Mouse (Mus musculus): ENCODE results near the gene Tfpt. TPM values are rescaled to one million over a fixed set of nuclear protein-coding genes. Genes with fewer than 3 reads are reported as not detected.
"Not testable (repeated sequence)": the region's sequence is repeated elsewhere in the genome, so short reads cannot be mapped to it uniquely, and the experiment has no call there.

Gene Tfpt
- polyA plus RNA-seq, 1 experiment from 2014 or later, result 21.4 TPM

- Histone ChIP-seq H3K9me3 (ENCODE audit: low read length) (no peaks in the 10 kb centered on the region), H3K27ac (ENCODE audit: low read length) (no peak overlapping the region), H3K27me3 (ENCODE audit: insufficient read depth, low read length) (no peaks in the 10 kb centered on the region), H3K4me1 (ENCODE audit: insufficient read depth, low read length) (no peaks in the 10 kb centered on the region), H3K4me2 (replicated peaks; ENCODE audit: low read depth, low read length) (no peak overlapping the region), H3K9ac (replicated peaks; ENCODE audit: low read length) (no peak overlapping the region), H3K4me3 (ENCODE audit: low read length) (no peak overlapping the region), H3K36me3 (ENCODE audit: insufficient read depth, low read length) (no peaks in the 10 kb centered on the region)
- ATAC-seq (ENCODE audit: low FRiP score, low TSS enrichment), result no peak
- 14% methylated on average over 6 of the region's 6 CpGs for WGBS
These were observed 44.0 kb downstream of the Tfpt start for GRCm38 (mm10) chr7:3585763-3586162.

- H3K9me3 ChIP-seq (ENCODE audit: low read length), result no peaks in the 10 kb centered on the region
- no peak overlapping the region for H3K9ac ChIP-seq (replicated peaks; ENCODE audit: low read length)
- no peak for ATAC-seq (ENCODE audit: low FRiP score, low TSS enrichment)
- 23% methylated on average over 2 of the region's 2 CpGs for WGBS
- H3K36me3 ChIP-seq (ENCODE audit: insufficient read depth, low read length), result no peaks in the 10 kb centered on the region
- H3K4me2 ChIP-seq (replicated peaks; ENCODE audit: low read depth, low read length), result no peak overlapping the region
- H3K4me3 ChIP-seq (ENCODE audit: low read length), result no peak overlapping the region
- no peaks in the 10 kb centered on the region for H3K27me3 ChIP-seq (ENCODE audit: insufficient read depth, low read length)
- H3K27ac ChIP-seq (ENCODE audit: low read length), result no peak overlapping the region
- H3K4me1 ChIP-seq (ENCODE audit: insufficient read depth, low read length), result no peaks in the 10 kb centered on the region
These were observed 49.7 kb downstream of the Tfpt start for GRCm38 (mm10) chr7:3580029-3580428.

GRCm38 (mm10) chr7:3578952-3579546, 50.7 kb downstream of the Tfpt start:
- WGBS, result 48% methylated on average over 6 of the region's 6 CpGs
- no peak overlapping the region for H3K9ac ChIP-seq (replicated peaks; ENCODE audit: low read length)
- no peak for ATAC-seq (ENCODE audit: low FRiP score, low TSS enrichment)
- H3K4me2 ChIP-seq (replicated peaks; ENCODE audit: low read depth, low read length), result no peak overlapping the region
- H3K27ac ChIP-seq (ENCODE audit: low read length), result no peak overlapping the region
- no peaks in the 10 kb centered on the region for H3K27me3 ChIP-seq (ENCODE audit: insufficient read depth, low read length)
- no peaks in the 10 kb centered on the region for H3K9me3 ChIP-seq (ENCODE audit: low read length)
- no peaks in the 10 kb centered on the region for H3K4me1 ChIP-seq (ENCODE audit: insufficient read depth, low read length)
- H3K4me3 ChIP-seq (ENCODE audit: low read length), result no peak overlapping the region
- no peaks in the 10 kb centered on the region for H3K36me3 ChIP-seq (ENCODE audit: insufficient read depth, low read length)

- Histone ChIP-seq H3K4me1 (ENCODE audit: insufficient read depth, low read length) (no peaks in the 10 kb centered on the region), H3K27me3 (ENCODE audit: insufficient read depth, low read length) (no peaks in the 10 kb centered on the region), H3K9ac (replicated peaks; ENCODE audit: low read length) (no peak overlapping the region), H3K27ac (ENCODE audit: low read length) (no peak overlapping the region), H3K36me3 (ENCODE audit: insufficient read depth, low read length) (no peaks in the 10 kb centered on the region), H3K9me3 (ENCODE audit: low read length) (no peaks in the 10 kb centered on the region), H3K4me2 (replicated peaks; ENCODE audit: low read depth, low read length) (no peak overlapping the region), H3K4me3 (ENCODE audit: low read length) (no peak overlapping the region)
- WGBS, result 72% methylated on average over 2 of the region's 2 CpGs
- ATAC-seq (ENCODE audit: low FRiP score, low TSS enrichment), result no peak
These were observed 51.5 kb downstream of the Tfpt start for GRCm38 (mm10) chr7:3578196-3578595.

GRCm38 (mm10) chr7:3576354-3577124, 53.2 kb downstream of the Tfpt start:
- 79% methylated on average over 5 of the region's 5 CpGs for WGBS

GRCm38 (mm10) chr7:3574216-3574615, 55.5 kb downstream of the Tfpt start:
- no peak overlapping the region for H3K4me3 ChIP-seq (ENCODE audit: low read length)
- no peaks in the 10 kb centered on the region for H3K9me3 ChIP-seq (ENCODE audit: low read length)
- no peak for ATAC-seq (ENCODE audit: low FRiP score, low TSS enrichment)
- no peak overlapping the region for H3K27ac ChIP-seq (ENCODE audit: low read length)
- WGBS, result 62% methylated on average over 5 of the region's 5 CpGs
- no peak overlapping the region for H3K9ac ChIP-seq (replicated peaks; ENCODE audit: low read length)
- H3K4me2 ChIP-seq (replicated peaks; ENCODE audit: low read depth, low read length), result no peak overlapping the region
- H3K4me1 ChIP-seq (ENCODE audit: insufficient read depth, low read length), result no peaks in the 10 kb centered on the region
- no peaks in the 10 kb centered on the region for H3K27me3 ChIP-seq (ENCODE audit: insufficient read depth, low read length)
- H3K36me3 ChIP-seq (ENCODE audit: insufficient read depth, low read length), result no peaks in the 10 kb centered on the region

More at GRCm38 (mm10) chr7:3576354-3577124, 53.2 kb downstream of the Tfpt start:
- no peak for ATAC-seq (ENCODE audit: low FRiP score, low TSS enrichment)
- Histone ChIP-seq H3K9ac (replicated peaks; ENCODE audit: low read length) (no peak overlapping the region), H3K4me3 (ENCODE audit: low read length) (no peak overlapping the region), H3K27me3 (ENCODE audit: insufficient read depth, low read length) (no peaks in the 10 kb centered on the region), H3K36me3 (ENCODE audit: insufficient read depth, low read length) (no peaks in the 10 kb centered on the region), H3K9me3 (ENCODE audit: low read length) (no peaks in the 10 kb centered on the region), H3K4me1 (ENCODE audit: insufficient read depth, low read length) (no peaks in the 10 kb centered on the region), H3K4me2 (replicated peaks; ENCODE audit: low read depth, low read length) (no peak overlapping the region), H3K27ac (ENCODE audit: low read length) (no peak overlapping the region)

GRCm38 (mm10) chr7:3571847-3572246, 57.9 kb downstream of the Tfpt start:
- Histone ChIP-seq H3K36me3 (ENCODE audit: insufficient read depth, low read length) (no peaks in the 10 kb centered on the region), H3K9ac (replicated peaks; ENCODE audit: low read length) (no peak overlapping the region), H3K27ac (ENCODE audit: low read length) (no peak overlapping the region), H3K4me2 (replicated peaks; ENCODE audit: low read depth, low read length) (no peak overlapping the region), H3K4me3 (ENCODE audit: low read length) (no peak overlapping the region), H3K9me3 (ENCODE audit: low read length) (no peaks in the 10 kb centered on the region), H3K4me1 (ENCODE audit: insufficient read depth, low read length) (no peaks in the 10 kb centered on the region), H3K27me3 (ENCODE audit: insufficient read depth, low read length) (no peaks in the 10 kb centered on the region)
- no peak for ATAC-seq (ENCODE audit: low FRiP score, low TSS enrichment)
- 82% methylated on average over 1 of the region's 1 CpGs for WGBS

- H3K4me2 ChIP-seq (replicated peaks; ENCODE audit: low read depth, low read length); H3K4me3 ChIP-seq (ENCODE audit: low read length); ATAC-seq (ENCODE audit: low FRiP score, low TSS enrichment); H3K9ac ChIP-seq (replicated peaks; ENCODE audit: low read length); H3K27ac ChIP-seq (ENCODE audit: low read length); H3K27me3 ChIP-seq (ENCODE audit: insufficient read depth, low read length); H3K9me3 ChIP-seq (ENCODE audit: low read length); H3K4me1 ChIP-seq (ENCODE audit: insufficient read depth, low read length); H3K36me3 ChIP-seq (ENCODE audit: insufficient read depth, low read length): not testable (repeated sequence)
- 82% methylated on average over 3 of the region's 3 CpGs for WGBS
These were observed 59.1 kb downstream of the Tfpt start for GRCm38 (mm10) chr7:3570580-3570979.

Measured in kidney, embryonic 16.5 days (tissue).